Mouse (Mus musculus): ENCODE data around the gene Pnpla6.

GRCm38 (mm10) chr8:3588258-3588633 lies 73.1 kb downstream of the Pnpla6 start:
- no peak for TF ChIP-seq POLR2A (IDR thresholded peaks at IDR 0.05; ENCODE audit: control insufficient read depth, low read depth, low read length)
- TF ChIP-seq CTCF (IDR thresholded peaks at IDR 0.05; ENCODE audit: control insufficient read depth, insufficient read depth, insufficient replicate concordance, low read depth, low read length): no peak
